Mouse (Mus musculus) lung, adult 2 months (tissue): ENCODE measurements at regions not wholly inside any gene's neighbourhood (a gene's known extent, or its start where the extent isn't known, plus 50 kb on each side); places are given as distances from the start of the nearest gene placed in this dataset.

Experiments
- DNase-seq: peaks from one replicate; pipeline ENCODE4 v3.0.0; 2022
- H3K4me1 ChIP-seq: fragments of 200-500 bp; 2 replicates; pipeline ENCODE4 v1.6.1; 2011; ENCODE audit warnings: low read length; ENCODE audit not compliant: control insufficient read depth, insufficient read depth
- H3K4me3 ChIP-seq: fragments of 200-500 bp; replicated peaks from 2 replicates; pipeline ENCODE3; 2011; ENCODE audit warnings: low read depth, mild to moderate bottlenecking, control low read depth, low read length; ENCODE audit errors: extremely low read depth
- CTCF ChIP-seq: fragments of 200-500 bp; IDR thresholded peaks from 2 replicates; pipeline ENCODE4 v1.5.1; 2011; ENCODE audit warnings: mild to moderate bottlenecking, low read length, control low read depth; ENCODE audit not compliant: insufficient read depth
- POLR2A ChIP-seq: fragments of 200-500 bp; IDR thresholded peaks from 2 replicates; pipeline ENCODE4 v1.6.1; 2011; ENCODE audit warnings: low read depth, mild to moderate bottlenecking, control low read depth, low read length, borderline replicate concordance; ENCODE audit errors: extremely low read depth
- WGBS: fragments of 180-500 bp; shearing (Covaris S2); methylation state at CpG from one replicate; pipeline ENCODE4 v1.1.7; 2018; 5-methylcytosine and 5-hydroxymethylcytosine counted together

DNA sequence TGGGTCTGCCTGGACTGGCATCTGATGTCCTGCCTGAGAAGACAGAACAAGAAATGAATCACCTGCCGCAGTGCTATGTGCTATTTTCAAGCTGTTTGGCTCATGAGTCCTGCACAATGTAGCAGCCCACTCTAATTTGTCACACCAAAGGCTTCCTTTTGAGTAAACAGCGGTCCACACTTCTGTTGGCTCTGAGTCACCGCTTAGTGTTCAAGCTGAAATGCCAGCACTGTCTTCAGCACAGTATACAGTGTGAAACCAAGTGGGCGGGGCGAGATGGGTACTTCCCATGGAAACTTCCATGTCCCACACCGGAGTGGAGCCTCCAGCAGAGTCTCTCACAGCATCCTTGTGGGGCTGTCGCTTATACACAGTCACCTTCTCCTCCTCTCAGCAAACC lies 168.8 kb upstream of the Ado start:
- Histone ChIP-seq H3K4me1 (no peaks in the 10 kb centered on the region), H3K4me3 (no peak overlapping the region)
- no peak for DNase-seq
- TF ChIP-seq CTCF (no peak), POLR2A (no peak)
- WGBS, result 81% methylated on average over 7 of the region's 7 CpGs

DNA sequence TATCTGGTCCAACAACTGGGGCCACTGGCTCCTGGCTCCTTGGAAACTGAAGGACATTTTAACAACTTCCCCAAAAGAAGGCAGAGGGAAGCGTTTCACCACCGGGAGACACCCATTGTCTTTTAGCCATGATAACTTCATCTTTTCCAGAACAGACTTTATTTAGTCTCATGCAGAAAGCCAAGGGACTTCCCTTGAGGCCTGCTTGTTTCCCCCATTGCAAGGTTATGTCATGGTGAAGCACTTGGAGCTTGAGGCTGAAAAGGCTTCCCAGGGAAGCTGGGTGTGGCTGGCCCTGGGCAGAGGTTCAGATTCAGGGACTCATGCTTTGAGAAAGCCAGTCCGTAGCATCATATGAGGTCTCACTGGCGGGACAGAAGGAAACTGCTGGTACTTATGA lies 166.3 kb upstream of the Ado start:
- Histone ChIP-seq H3K4me3 (no peak overlapping the region), H3K4me1 (no peaks in the 10 kb centered on the region)
- DNase-seq, result no peak
- TF ChIP-seq CTCF, result no peak
- no peak for TF ChIP-seq POLR2A
- 77% methylated on average over 4 of the region's 4 CpGs for WGBS

DNA sequence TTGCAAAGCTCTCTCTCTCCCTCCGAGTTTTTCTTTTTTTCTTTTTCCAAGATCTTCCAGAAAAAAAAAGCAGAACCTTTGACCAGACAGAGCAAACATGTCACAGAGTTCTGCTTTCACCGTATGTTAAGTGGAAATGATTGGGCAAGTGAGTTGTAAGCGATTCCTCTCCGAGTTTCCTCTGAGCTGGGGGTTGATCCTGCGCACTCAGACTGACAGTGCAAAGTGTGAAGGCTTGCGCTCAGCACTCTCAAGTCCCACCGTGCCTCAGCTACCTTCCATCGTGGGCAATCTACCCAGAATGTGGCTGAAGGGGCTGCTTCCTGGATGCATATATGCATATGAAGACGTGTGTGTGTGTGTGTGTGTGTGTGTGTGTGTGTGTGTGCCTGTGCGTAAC lies 164.3 kb upstream of the Ado start:
- 62% methylated on average over 10 of the region's 10 CpGs for WGBS
- H3K4me3 ChIP-seq, result no peak overlapping the region
- H3K4me1 ChIP-seq, result no peaks in the 10 kb centered on the region
- DNase-seq, result no peak
- no peak for TF ChIP-seq CTCF
- TF ChIP-seq POLR2A, result no peak

DNA sequence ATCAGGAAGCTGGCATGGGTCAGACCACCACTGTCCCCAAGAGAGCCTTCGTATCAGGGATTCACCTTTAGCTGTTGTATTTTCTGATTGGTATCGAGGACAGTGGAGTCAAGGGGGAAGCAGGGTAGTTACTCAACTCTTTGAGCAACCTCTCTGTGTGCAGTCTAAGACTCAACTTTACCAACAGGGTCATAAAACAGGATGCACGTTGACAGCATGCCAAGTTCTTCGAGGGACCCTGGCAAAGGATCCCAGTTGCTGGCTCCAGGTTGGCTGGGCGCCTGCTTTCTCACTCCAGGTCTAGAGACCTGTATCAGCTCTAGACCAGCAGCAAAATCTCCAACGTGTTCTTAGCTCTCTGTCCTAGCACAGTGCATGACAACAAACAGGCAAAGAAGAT lies 163.9 kb upstream of the Ado start:
- no peaks in the 10 kb centered on the region for H3K4me1 ChIP-seq
- no peak for TF ChIP-seq POLR2A
- no peak for DNase-seq
- H3K4me3 ChIP-seq, result no peak overlapping the region
- 48% methylated on average over 6 of the region's 6 CpGs for WGBS

DNA sequence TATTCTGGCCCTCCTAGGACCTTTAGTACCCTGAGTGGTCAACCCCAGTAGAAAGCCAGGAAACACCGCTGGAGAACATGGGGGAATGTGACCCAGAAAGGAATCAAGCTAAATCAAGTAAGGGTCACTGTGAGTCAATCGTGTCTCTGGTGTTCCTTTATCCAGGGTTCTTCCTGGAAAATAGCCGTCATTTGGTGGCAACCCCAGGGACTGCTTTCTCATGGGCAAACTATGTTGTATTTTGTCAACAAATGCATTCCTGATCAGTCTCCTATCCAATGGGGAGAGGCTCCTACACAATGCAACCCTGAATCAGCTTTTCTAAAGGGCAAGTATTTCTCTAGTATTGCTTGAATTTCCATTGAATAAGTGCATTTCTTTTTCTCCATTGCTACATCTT lies 163.2 kb upstream of the Ado start:
- no peak for TF ChIP-seq POLR2A
- no peak for TF ChIP-seq CTCF
- Histone ChIP-seq H3K4me1 (no peaks in the 10 kb centered on the region), H3K4me3 (no peak overlapping the region)
- 81% methylated on average over 3 of the region's 3 CpGs for WGBS
- no peak for DNase-seq

DNA sequence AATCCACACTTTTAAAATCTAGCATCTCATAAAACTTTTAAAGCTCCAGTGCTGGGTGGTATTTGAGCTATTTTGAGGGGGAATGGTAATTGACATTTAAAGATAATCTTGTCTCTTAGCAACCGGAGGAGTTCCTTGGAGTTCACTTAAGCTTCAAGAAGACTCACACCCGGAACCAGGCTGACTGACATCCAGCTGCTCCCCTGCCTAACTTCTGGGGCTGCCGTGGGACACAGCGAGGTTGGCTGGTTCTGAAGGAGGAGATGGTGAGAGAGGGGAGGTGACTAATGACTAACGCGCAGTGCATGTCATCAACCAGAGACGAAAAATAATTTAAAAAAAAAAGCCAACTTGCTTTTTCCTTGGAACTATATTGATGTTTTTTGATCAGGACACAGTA lies 157.7 kb upstream of the Ado start:
- WGBS, result 63% methylated on average over 7 of the region's 7 CpGs
- TF ChIP-seq POLR2A (no peak), CTCF (no peak)
- no peaks in the 10 kb centered on the region; the same call in 1 of the 2 replicates for H3K4me1 ChIP-seq
- H3K4me3 ChIP-seq, result no peak overlapping the region
- no peak for DNase-seq

DNA sequence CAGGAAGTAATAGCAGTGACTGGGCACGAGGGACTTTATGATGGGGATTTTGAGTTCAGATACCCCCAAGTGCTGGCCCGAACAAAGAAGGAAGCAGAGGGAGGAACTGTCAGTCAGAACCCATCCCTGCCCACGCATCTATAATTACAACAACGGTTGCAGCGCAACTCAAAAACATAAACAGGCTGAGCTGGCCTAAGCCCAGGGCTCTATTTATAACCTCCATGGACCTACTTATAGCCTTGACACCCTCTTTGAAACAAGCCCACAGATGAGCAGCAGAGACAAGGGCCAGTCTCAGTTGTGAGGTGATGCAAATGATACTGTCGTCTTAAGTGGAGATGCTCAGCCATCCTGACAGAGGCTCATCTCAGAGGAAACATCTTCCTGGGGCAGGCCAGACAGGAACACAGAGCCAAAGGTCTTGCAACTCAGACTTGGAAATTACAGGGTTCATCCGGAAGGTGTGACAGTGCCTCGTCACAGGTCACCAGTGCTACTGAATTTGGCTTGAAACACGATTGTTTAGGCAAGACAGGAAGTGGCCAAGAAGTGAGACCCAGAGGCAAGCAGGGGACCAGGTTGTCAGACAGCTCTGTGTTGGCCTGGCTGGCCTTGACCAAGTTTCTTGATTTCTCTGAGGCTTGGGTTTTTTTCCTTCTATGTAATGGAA lies 154.2 kb upstream of the Ado start:
- Histone ChIP-seq H3K4me3 (no peak overlapping the region), H3K4me1 (no peaks in the 10 kb centered on the region; the same call in 1 of the 2 replicates)
- no peak for DNase-seq
- TF ChIP-seq CTCF, result no peak
- TF ChIP-seq POLR2A, result no peak
- 39% methylated on average over 9 of the region's 9 CpGs for WGBS

DNA sequence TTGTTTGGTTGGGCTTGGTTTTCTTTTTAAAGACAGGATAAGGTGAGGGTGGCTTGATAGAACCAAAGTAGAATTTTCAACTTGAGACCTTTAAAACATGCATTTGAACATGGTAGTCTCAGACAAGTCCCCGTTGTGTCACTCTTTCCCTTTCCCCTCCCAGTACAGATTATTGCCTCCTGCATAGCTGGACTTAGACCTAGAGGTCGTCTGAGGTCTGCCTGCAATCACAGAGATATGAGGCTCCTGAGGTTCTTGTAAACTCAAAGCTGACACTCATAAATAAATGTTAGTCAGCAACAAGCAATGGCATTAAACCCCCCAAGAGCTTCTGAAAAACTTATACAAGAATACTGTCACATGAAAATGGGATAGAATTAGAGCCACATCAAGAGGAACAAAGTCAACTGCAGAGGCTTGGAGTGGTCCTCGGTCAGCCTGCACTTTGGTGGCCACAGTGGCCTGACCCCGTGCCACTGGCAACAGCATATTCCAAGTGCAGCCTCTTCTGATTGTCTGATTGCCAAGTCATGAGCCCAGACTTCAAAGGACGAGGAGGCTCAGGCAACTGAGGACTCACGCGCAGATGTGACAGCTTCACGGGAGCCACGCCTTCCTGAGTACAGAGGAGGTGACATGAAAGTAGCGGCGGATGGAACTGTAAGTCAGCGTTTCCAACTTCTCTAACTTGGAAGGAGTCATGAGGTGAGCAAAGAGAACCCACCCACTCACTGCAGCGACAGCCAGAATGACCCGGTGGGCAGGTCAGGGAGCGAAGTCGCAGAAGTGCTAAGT lies 148.8 kb upstream of the Ado start:
- Histone ChIP-seq H3K4me3 (no peak overlapping the region), H3K4me1 (no peaks in the 10 kb centered on the region)
- DNase-seq, result no peak
- 42% methylated on average over 16 of the region's 16 CpGs for WGBS
- TF ChIP-seq POLR2A (no peak), CTCF (no peak)

DNA sequence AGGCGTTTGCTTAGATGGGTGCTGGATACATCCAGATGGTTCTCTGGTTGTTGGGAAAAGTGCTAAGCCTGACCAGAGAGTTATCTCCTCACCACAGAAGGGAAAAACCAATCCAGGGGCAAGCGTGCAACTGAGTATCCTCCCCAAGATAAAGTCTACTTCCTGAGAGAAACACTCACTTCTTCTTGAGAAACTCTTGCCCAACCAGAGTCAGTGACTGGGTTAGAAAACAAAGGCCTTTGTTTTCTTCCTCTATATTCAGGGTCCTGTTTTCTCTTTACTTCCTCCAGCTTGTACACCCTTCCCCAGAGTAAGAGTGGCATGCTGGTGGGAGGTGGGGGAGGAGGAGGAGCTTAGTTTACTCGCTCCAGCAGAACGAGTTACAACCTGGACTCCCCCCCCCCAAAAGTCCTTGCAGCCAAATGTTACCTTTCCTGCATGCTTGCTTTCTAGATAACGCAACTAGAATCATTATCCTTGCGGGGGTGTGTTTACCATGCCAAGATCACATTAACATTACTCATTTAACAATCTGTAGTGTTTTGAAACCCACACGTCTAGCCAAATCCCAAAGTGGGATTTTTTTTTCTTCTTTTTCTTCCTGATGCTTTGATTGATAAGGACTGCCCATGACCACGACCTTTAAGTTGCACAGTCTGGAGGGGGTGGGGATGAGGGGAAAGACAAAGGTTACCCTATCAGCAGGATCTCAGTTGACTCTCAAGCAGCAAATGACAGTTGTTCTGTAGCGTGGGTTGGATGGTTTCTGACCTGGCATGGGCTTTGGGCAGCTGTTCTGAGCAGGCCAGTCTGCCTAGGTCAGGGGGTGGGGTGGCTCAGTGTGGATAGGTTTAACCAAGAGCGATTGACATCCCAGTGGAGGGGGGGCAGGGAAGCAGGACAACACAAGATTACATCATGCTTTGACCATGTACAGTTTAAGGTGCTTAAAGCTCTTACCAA lies 147.4 kb upstream of the Ado start:
- DNase-seq, result no peak
- H3K4me3 ChIP-seq, result no peak overlapping the region
- TF ChIP-seq CTCF, result no peak
- TF ChIP-seq POLR2A, result no peak
- H3K4me1 ChIP-seq, result no peaks in the 10 kb centered on the region
- WGBS, result 36% methylated on average over 10 of the region's 10 CpGs
